Mouse (Mus musculus) ES-Bruce4 (cell line): ENCODE results near the gene Ppp1r1b.
A peak's percentile ranks its signal among the peaks of the same experiment; 100 is the strongest.

Experiments used
- CTCF ChIP-seq: IDR thresholded peaks from one replicate; pipeline ENCODE4 v1.8.1; 2011; ENCODE audit warnings: low read depth, low read length
- EP300 ChIP-seq: IDR thresholded peaks from 2 replicates; pipeline ENCODE4 v1.6.1; 2011; ENCODE audit warnings: low read depth, low read length; ENCODE audit not compliant: insufficient read depth

GRCm38 (mm10) chr11:98389221-98389780, 41.1 kb downstream of the Ppp1r1b start:
- peak; percentile 73 for TF ChIP-seq CTCF
- no peak for TF ChIP-seq EP300
